Mouse (Mus musculus) heart, postnatal 36 days (tissue): Measurements from ENCODE around the gene Ldb3. TPM values are rescaled to one million over a fixed set of nuclear protein-coding genes. Genes with fewer than 3 reads are reported as not detected.
A peak's percentile ranks its signal among the peaks of the same experiment; 100 is the strongest.

Source experiments
- DNase-seq, 2 experiments: peaks; one replicate each; pipeline ENCODE4 v3.0.0; 2021 to 2022
- intact Hi-C: fragments of 180-260 bp; cut with DNase I; formaldehyde crosslinking; loops from one replicate; pipeline ENCODE4 v1.15.1; 2025
- total RNA-seq, 2 experiments: library from RNA; stranded (reverse); gene quantifications; 2 replicates each; pipeline ENCODE4 v1.2.3; 2021

The Ldb3 gene
- total RNA-seq, 2 experiments from 2014 or later = 988 to 990 TPM

DNA sequence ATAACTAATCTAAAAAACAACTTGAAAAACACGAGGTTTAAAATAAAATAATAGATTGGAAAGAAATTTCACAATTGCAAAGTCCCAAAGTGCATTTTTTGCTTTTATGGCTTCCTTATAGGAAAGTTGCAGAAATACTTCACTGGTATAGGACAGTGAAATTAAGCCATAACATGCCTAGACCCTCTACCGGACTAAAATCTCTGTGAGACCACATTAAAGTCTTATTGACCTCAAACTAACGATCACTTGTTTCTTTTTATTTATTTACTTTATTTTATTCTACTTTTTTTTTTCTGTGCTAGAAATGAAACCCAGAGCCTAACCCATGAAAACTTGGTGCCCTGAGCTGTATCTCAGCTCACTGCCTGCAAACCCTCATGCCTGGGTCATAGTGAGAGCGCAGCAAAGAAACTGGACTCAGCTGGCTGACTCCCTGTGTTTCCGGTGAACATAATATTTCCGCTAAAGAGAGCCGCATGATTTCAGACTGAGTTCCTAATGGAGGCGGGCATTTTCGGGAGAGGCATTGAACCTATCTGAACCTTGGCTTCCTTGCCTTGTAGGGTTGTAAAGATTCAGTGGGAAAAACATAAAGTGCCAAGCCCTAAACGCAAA is 71.4 kb downstream of the Ldb3 start:
- no peak for DNase-seq
- intact Hi-C loops = no loop called here

- intact Hi-C loops = no loop called here
- no peak for DNase-seq
Measured at GRCm38 (mm10) chr14:34515860-34516259, 72.6 kb downstream of the Ldb3 start.

DNA sequence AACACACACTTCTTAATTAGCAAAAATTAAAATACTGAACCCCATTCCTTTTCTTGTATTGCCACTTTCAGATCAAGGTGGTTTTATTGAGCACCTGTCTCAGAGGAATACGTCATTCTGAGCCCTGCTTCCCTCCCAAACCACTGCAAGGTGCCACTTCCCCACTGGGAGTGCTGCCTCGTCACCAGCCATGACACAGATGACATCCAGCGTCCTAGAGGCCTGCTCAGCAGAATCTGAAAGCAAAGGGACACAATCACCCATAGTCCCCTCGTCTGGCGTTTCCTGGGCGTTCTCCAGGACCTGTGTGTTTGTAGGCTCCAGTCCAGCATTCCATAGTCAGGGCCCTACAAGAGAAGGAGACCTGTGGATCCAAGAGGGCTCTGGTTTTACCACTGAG is 74.4 kb downstream of the Ldb3 start:
- DNase-seq = peak; percentile 29 to 33
- intact Hi-C loops = no loop called here

DNA sequence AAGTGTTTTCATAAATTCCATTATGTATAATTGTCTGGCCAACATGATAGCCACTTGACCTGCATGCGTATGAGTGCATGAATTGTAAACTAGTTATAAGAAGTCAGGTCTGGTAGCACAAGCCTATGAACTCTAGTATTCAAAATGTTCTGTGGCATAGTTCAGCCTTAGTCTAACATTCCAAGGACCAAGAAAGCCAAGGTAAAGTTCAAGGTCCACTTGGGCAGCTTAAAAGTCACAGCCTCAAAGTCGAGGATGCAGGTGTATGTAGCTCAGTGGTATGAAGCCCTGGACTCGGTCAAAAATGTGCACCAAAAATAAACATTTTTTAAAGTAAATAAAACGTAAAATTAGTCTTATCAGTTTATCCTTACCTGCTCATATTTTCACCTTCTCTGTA is 75.9 kb downstream of the Ldb3 start:
- no peak for DNase-seq
- intact Hi-C loops = no loop called here

GRCm38 (mm10) chr14:34511901-34512300 is 76.6 kb downstream of the Ldb3 start:
- intact Hi-C loops = no loop called here
- DNase-seq = no peak

DNA sequence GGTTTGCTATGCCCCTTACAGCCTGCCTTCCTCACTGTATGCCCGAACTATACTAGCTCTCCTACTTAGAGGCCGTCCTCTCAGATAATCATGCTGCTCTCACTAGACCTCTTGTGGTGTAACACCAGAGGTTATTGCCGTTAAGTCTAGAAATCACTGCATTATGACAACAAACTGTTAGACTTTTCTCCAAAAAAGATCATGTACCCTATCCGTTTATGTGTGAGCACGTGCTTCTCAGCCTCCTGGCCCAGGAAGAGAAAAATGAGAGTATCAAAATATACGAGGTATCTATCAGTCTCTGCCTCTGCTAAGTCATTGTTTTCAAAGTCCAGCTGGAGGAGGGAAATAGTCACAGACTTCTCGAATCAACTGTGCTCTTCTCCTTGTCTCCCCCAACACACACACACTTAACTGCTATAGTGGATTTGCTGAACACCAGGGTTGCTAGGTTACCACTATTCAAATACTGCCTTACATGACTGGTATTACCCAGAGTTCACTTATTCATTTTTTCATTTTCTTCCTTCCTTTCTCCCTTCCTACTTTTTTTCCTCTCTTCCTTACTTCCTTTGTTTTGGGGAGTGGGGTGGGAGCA is 79.5 kb downstream of the Ldb3 start:
- no peak for DNase-seq
- intact Hi-C loops = no loop called here

GRCm38 (mm10) chr14:34508187-34508840 is 80.2 kb downstream of the Ldb3 start:
- no peak for DNase-seq
- intact Hi-C loops = no loop called here

- DNase-seq = no peak
- intact Hi-C loops = no loop called here
Measured at GRCm38 (mm10) chr14:34505309-34505708, 83.2 kb downstream of the Ldb3 start.

DNA sequence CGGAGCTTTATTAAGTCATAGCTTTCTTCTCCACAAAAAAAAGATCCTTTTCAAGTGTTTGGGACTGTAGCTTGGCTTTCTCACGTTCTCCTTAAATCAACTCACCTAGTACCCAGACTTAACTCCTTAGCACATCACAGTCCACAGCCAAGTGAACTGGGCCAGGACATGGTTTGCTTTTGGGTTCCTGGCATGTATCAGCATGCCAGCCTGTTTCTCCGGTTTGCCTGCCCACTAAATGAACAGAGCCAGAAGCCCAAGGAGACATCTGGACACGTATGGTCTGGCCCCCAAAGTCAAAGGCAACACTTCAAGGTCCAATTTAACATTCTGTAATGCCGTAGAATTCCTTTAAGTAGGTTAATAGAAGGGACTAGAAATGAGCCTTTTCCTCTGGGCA is 84.1 kb downstream of the Ldb3 start:
- intact Hi-C loops = no loop called here
- DNase-seq = no peak

DNA sequence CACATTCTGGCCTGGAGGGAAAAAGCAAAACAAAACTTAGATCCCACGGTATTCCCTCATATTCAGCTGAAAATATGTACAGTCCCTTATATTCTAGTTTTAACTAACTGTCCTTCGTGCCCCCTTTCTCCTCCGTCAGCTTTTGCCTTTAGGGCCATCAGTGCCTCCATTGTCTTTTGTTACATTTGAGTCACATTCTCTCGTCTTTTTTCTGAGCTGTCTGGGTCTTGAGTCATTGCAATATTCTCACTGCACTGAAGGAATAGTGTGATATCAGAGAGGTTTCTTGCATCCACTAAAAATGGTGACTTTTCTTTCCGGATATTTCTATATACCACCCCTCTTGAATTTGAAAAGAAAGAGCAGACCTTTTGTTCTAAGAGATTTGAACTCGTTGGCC is 84.7 kb downstream of the Ldb3 start:
- intact Hi-C loops = no loop called here

DNA sequence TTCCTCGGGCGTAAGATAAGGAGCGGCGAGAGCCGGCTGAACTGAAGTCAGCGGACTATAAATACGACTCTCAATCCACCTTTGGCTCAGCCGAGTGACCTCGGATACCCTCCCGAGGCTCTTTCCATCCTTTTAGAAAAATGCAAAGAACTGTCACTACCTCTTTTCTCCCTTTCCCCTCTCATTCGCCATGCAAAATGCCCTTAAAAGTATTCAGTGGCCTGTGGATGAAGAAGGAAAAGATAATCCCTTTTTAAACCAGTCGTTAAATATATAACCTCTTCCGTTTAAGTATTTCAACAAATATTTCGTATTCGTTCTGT is 85.2 kb downstream of the Ldb3 start, which contains the start of gene Bmpr1a:
TSS of gene Bmpr1a (minus strand) at position 17 of the 323 bp plus-strand sequence.
- intact Hi-C loops = no loop called here

More for the DNA sequence above, 84.7 kb downstream of the Ldb3 start:
- DNase-seq = no peak

GRCm38 (mm10) chr14:34502475-34503324 is 85.8 kb downstream of the Ldb3 start:
- intact Hi-C loops = loop anchor here (1.0 kb wide), 1 partner anchor 46 kb away; no protein-coding TSS in a partner anchor
- peak; percentile 84 to 91 for DNase-seq

More for the DNA sequence above, 85.2 kb downstream of the Ldb3 start, which contains the start of gene Bmpr1a:
- no peak for DNase-seq

GRCm38 (mm10) chr14:34501804-34502474 is 86.5 kb downstream of the Ldb3 start:
- DNase-seq = peak; percentile 58 to 70
- intact Hi-C loops = loop anchor here (1.0 to 2.0 kb wide), 3 partner anchors 15 to 46 kb away; no protein-coding TSS in a partner anchor

- intact Hi-C loops = loop anchor here (1.0 to 2.0 kb wide), 2 partner anchors 15 to 42 kb away; no protein-coding TSS in a partner anchor
Measured at GRCm38 (mm10) chr14:34501447-34501803, 87.1 kb downstream of the Ldb3 start.

DNA sequence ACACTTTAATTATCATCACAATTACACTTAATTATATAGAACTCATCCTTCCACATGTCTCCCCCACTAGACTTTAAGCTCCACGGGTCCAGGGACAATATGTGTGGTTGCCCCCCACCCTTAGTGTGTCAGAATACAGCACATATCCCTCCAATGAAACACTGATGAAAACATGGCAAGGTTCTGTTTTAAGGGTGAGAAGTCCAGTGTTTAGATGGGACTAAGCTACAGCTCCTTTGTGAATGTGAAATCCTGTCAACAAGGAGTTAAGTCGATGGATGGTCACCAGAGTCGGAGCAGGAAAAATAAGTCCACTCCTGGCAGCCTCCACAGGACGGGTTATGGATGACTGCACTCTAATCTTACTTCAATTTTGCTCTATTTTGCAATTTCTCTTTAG is 88.2 kb downstream of the Ldb3 start:
- intact Hi-C loops = loop anchor here (2.0 kb wide), 1 partner anchor 14 kb away; no protein-coding TSS in a partner anchor

More at GRCm38 (mm10) chr14:34501447-34501803, 87.1 kb downstream of the Ldb3 start:
- DNase-seq = no peak

GRCm38 (mm10) chr14:34499664-34500063 is 88.8 kb downstream of the Ldb3 start:
- DNase-seq = no peak
- intact Hi-C loops = loop anchor here (2.0 kb wide), 1 partner anchor 13 kb away; no protein-coding TSS in a partner anchor

More for the DNA sequence above, 88.2 kb downstream of the Ldb3 start:
- no peak for DNase-seq

- DNase-seq = no peak
- intact Hi-C loops = no loop called here
Measured at GRCm38 (mm10) chr14:34497346-34497745, 91.1 kb downstream of the Ldb3 start.

GRCm38 (mm10) chr14:34493682-34494081 is 94.8 kb downstream of the Ldb3 start:
- intact Hi-C loops = no loop called here
- no peak for DNase-seq

GRCm38 (mm10) chr14:34492688-34493087 is 95.8 kb downstream of the Ldb3 start:
- intact Hi-C loops = no loop called here
- no peak for DNase-seq

DNA sequence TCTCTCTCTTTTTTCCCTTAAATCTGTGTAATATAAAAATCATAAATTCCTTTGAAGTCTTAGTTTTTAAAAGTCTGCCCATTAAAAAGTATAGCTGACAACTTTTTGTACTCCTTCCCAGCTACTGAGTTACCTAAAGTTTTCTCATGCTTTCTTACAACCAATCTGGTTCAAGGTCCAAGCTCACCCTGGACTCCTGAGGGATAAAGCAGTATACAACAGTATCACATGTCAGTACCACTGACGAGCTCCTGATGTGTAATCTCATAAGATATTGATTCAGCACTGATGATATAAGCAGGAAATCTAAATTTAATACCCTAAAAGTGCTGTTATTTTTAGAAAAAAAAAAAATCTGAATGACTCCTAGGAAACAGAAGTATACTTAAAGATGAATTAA is 97.5 kb downstream of the Ldb3 start:
- DNase-seq = no peak
- intact Hi-C loops = no loop called here
